Mouse (Mus musculus) neutrophil, adult 5-6 weeks (primary cell): ENCODE data around the gene 0610030E20Rik. TPM values are rescaled to one million over a fixed set of nuclear protein-coding genes. Genes with fewer than 3 reads are reported as not detected.
A peak's percentile ranks its signal among the peaks of the same experiment; 100 is the strongest.

ENCODE experiments used
- ATAC-seq: fragments of 151-379, 151-347 bp; 2 replicates; pipeline ENCODE4 v1.8.0; 2017; ENCODE audit warnings: mild to moderate bottlenecking, moderate TSS enrichment; ENCODE audit not compliant: insufficient number of reproducible peaks, poor library complexity, low FRiP score, severe bottlenecking; ENCODE audit errors: extremely low read depth
- total RNA-seq: library from RNA; stranded (forward); fragments of 200-1000 nt; gene quantifications from 2 replicates; pipeline ENCODE4 v1.2.3, GENCODE M21; 2017

0610030E20Rik gene
- 44.6 and 44.9 TPM in 2 replicates for total RNA-seq

GRCm38 (mm10) chr6:72347166-72347941, at the start of gene 0610030E20Rik:
Gene 0610030E20Rik (plus strand): TSS chr6:72347317.
- ATAC-seq: peak; percentile 59

GRCm38 (mm10) chr6:72297825-72298224, 49.3 kb upstream of the 0610030E20Rik start:
- ATAC-seq: no peak

GRCm38 (mm10) chr6:72302349-72302925, 44.7 kb upstream of the 0610030E20Rik start:
- no peak for ATAC-seq

GRCm38 (mm10) chr6:72303510-72303909, 43.6 kb upstream of the 0610030E20Rik start:
- ATAC-seq: no peak

GRCm38 (mm10) chr6:72312198-72312597, 34.9 kb upstream of the 0610030E20Rik start:
- ATAC-seq: no peak

- ATAC-seq: no peak
These were observed 33.8 kb upstream of the 0610030E20Rik start for GRCm38 (mm10) chr6:72313124-72313867.

- no peak for ATAC-seq
These were observed 31.7 kb upstream of the 0610030E20Rik start for GRCm38 (mm10) chr6:72315384-72315783.

GRCm38 (mm10) chr6:72316044-72316443, 31.1 kb upstream of the 0610030E20Rik start:
- ATAC-seq: no peak

- ATAC-seq: no peak
These were observed 28.7 kb upstream of the 0610030E20Rik start for GRCm38 (mm10) chr6:72318440-72318839.

- ATAC-seq: no peak
These were observed 28.1 kb upstream of the 0610030E20Rik start for GRCm38 (mm10) chr6:72319019-72319418.

GRCm38 (mm10) chr6:72322936-72323335, 24.2 kb upstream of the 0610030E20Rik start:
- no peak for ATAC-seq

GRCm38 (mm10) chr6:72323786-72324508, 23.2 kb upstream of the 0610030E20Rik start:
- ATAC-seq: no peak

- ATAC-seq: peak; percentile 64; the same call in 1 of the 2 replicates
These were observed 20.8 kb upstream of the 0610030E20Rik start for GRCm38 (mm10) chr6:72326274-72326673.

- ATAC-seq: no peak
These were observed 18.1 kb upstream of the 0610030E20Rik start for GRCm38 (mm10) chr6:72329019-72329418.

- ATAC-seq: no peak
These were observed 17.0 kb upstream of the 0610030E20Rik start for GRCm38 (mm10) chr6:72330133-72330532.

- ATAC-seq: no peak
These were observed 14.0 kb upstream of the 0610030E20Rik start for GRCm38 (mm10) chr6:72333111-72333510.

GRCm38 (mm10) chr6:72340481-72340880, 6.6 kb upstream of the 0610030E20Rik start:
- ATAC-seq: no peak

- no peak for ATAC-seq
These were observed 2.6 kb upstream of the 0610030E20Rik start for GRCm38 (mm10) chr6:72344396-72345073.
